Mouse (Mus musculus) lung, embryonic 14.5 days (tissue): ENCODE results near the gene Ptpn13. TPM values are rescaled to one million over a fixed set of nuclear protein-coding genes. Genes with fewer than 3 reads are reported as not detected.
A peak's percentile ranks its signal among the peaks of the same experiment; 100 is the strongest.

Experiments used
- ATAC-seq: fragments of 200-750 bp; cut with Nextera tagmentation; 2 replicates; pipeline ENCODE4 v1.8.0; 2017; ENCODE audit warnings: mild to moderate bottlenecking, moderate TSS enrichment, moderate library complexity; ENCODE audit not compliant: insufficient read depth
- DNase-seq: peaks from one replicate; pipeline ENCODE4 v3.0.0-alpha.2; 2015
- H3K27ac ChIP-seq: fragments of 300-500 bp; sonication (generic); 2 replicates; pipeline ENCODE4 v1.5.1; 2014; ENCODE audit warnings: low read depth, mild to moderate bottlenecking, moderate library complexity
- H3K27me3 ChIP-seq: fragments of 300-500 bp; sonication (generic); 2 replicates; pipeline ENCODE4 v1.6.1; 2014; ENCODE audit warnings: low read length, control low read depth; ENCODE audit not compliant: insufficient read depth
- H3K36me3 ChIP-seq: fragments of 300-500 bp; sonication (generic); 2 replicates; pipeline ENCODE4 v1.6.1; 2014; ENCODE audit warnings: control low read depth; ENCODE audit not compliant: insufficient read depth
- H3K4me1 ChIP-seq: fragments of 300-500 bp; sonication (generic); 2 replicates; pipeline ENCODE4 v1.6.1; 2014; ENCODE audit warnings: antibody characterized with exemption, control low read depth; ENCODE audit not compliant: insufficient read depth
- H3K4me2 ChIP-seq: fragments of 300-500 bp; sonication (generic); 2 replicates; pipeline ENCODE4 v1.6.1; 2014; ENCODE audit warnings: mild to moderate bottlenecking
- H3K4me3 ChIP-seq: fragments of 300-500 bp; sonication (generic); 2 replicates; pipeline ENCODE4 v1.5.1; 2014; ENCODE audit warnings: low read depth, low read length
- H3K9ac ChIP-seq: fragments of 300-500 bp; sonication (generic); 2 replicates; pipeline ENCODE4 v1.6.1; 2014
- H3K9me3 ChIP-seq: fragments of 300-500 bp; sonication (generic); 2 replicates; pipeline ENCODE4 v1.6.1; 2016; ENCODE audit warnings: low read depth, low read length, control low read depth
- CTCF ChIP-seq: IDR thresholded peaks from 2 replicates; pipeline ENCODE4 v1.5.1; 2016; ENCODE audit warnings: antibody characterized with exemption, low read depth
- WGBS: fragments of 180-500 bp; shearing (Covaris S2); extraction: QIAGEN DNeasy Blood & Tissue Kit; methylation state at CpG from one replicate; pipeline ENCODE4 v1.1.7; 2014; 5-methylcytosine and 5-hydroxymethylcytosine counted together
- polyA plus RNA-seq: library from polyadenylated mRNA; unstranded; fragments of >200 nt; fragmentation: Nextera tagmentation; extraction: Ambion mirVana; gene quantifications from 2 replicates; pipeline ENCODE4 v1.2.1, GENCODE M21; 2014

Ptpn13 gene
- polyA plus RNA-seq, 1 experiment from 2014 or later = 16.2 TPM

DNA sequence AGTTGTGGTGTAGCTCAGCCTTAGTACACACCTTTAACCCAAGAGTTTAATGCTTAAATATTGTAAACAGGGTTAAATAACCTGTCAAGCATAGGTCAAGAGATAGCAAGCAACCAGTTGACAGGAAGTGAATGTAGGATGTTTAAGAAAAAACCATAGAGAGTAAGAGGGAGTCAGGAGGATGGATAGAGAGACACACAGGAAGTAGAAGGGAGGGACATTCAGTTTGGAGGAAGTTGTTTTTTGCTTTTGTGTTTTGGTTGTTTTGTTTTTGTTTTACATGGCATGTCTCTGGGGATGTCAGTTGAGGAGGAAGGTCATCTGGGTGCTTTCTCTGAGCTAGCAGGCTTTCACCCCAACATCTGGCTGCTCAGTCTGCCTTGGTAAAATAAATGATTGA is 91.6 kb downstream of the Ptpn13 start:
- Histone ChIP-seq H3K4me1 (peaks cover 4% of the 10 kb centered on the region; the same call in 1 of the 2 replicates), H3K36me3 (no peaks in the 10 kb centered on the region), H3K27me3 (no peaks in the 10 kb centered on the region), H3K9ac (no peak overlapping the region), H3K4me3 (no peak overlapping the region), H3K4me2 (no peak overlapping the region), H3K9me3 (no peaks in the 10 kb centered on the region), H3K27ac (no peak overlapping the region)
- DNase-seq (no peak), ATAC-seq (no peak)
- TF ChIP-seq CTCF = no peak

DNA sequence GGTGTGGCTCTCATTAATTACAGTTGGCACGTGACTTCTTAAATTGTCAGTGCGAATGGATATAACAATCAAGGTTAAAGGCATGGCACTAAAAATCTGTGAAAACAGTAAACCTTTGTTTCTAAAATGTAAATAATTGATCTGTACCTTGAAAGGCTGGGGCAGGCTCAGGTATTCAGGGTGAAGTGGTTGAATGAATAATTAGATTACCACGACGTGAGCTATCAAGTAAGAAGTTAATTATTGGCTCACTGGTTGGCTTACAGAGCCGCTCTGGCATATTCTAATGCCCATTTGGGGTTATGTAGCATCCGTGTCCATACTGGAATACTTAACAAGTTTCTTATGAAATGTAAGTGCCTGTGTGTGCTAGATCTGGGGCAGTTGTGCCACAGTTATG is 92.6 kb downstream of the Ptpn13 start:
- H3K9ac ChIP-seq = no peak overlapping the region
- H3K27ac ChIP-seq = 0 out of 2 replicates have a peak overlapping the region, but pooled peaks have one; percentile 24
- H3K27me3 ChIP-seq = no peaks in the 10 kb centered on the region
- WGBS = 61% methylated on average over 6 of the region's 6 CpGs
- no peak overlapping the region for H3K4me2 ChIP-seq
- peaks cover 4% of the 10 kb centered on the region; the same call in 1 of the 2 replicates for H3K4me1 ChIP-seq
- H3K36me3 ChIP-seq = no peaks in the 10 kb centered on the region
- H3K4me3 ChIP-seq = no peak overlapping the region
- DNase-seq = peak; percentile 25
- no peak for ATAC-seq
- no peaks in the 10 kb centered on the region for H3K9me3 ChIP-seq
- no peak for TF ChIP-seq CTCF

DNA sequence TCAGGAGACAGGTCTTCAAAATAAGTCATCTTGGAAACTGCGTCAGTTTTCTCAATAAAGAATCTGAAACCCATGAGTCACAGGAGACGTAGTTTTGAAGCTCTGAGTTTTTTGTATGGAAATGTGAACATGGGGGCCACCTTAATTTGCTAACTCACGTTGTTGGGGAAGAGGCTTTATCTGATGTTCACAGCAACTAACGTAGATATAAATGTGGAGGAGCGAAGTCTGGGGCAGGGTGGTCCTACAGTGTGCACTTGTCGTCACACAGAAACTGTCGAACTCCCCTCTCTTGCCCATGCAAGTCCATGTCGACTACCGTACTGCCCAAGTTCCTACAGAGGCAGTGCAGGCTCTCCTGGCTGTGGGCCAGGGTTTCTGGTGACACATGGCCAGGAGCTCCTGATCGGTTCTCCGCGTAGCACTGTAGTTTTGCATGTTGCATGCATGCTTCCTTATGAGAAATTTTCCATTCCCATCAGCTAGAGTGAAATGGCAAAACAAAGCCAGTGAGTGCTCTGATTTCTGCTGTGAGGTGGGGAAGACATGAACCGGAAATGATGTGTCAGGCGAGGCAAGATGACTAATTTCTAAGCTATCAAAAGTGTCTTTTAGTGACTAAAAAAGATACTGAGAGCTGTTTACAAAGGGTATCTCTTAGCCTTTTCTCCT is 93.9 kb downstream of the Ptpn13 start:
- no peak overlapping the region for H3K27ac ChIP-seq
- H3K4me2 ChIP-seq = no peak overlapping the region
- DNase-seq (peak; percentile 81), ATAC-seq (peak; percentile 69)
- no peak overlapping the region for H3K9ac ChIP-seq
- no peaks in the 10 kb centered on the region for H3K27me3 ChIP-seq
- H3K9me3 ChIP-seq = no peaks in the 10 kb centered on the region
- 52% methylated on average over 14 of the region's 14 CpGs for WGBS
- no peaks in the 10 kb centered on the region for H3K36me3 ChIP-seq
- peaks cover 4% of the 10 kb centered on the region; the same call in 1 of the 2 replicates for H3K4me1 ChIP-seq
- TF ChIP-seq CTCF = no peak
- H3K4me3 ChIP-seq = no peak overlapping the region

DNA sequence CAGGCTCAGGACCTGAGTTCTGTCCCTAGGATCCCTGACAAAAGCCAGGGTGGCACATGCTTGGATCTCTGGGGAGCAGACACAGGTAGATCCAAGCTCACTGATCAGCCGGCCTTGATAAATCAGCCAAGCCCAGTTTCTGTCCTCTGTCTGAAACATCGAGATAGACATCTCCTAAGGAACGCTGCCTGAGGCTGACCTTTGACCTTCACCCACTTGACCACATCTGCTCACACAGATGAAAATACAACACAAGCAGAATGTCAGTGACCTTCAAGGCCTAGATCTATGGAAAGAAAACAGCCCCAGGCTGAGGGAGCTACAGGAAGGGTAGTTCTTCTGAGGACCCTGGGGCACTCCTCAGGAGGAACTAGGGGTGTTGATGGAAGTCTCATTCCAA is 97.4 kb downstream of the Ptpn13 start:
- 24% methylated on average over 3 of the region's 3 CpGs for WGBS
- no peak overlapping the region for H3K4me3 ChIP-seq
- no peaks in the 10 kb centered on the region for H3K27me3 ChIP-seq
- DNase-seq (no peak), ATAC-seq (no peak)
- H3K36me3 ChIP-seq = no peaks in the 10 kb centered on the region
- H3K27ac ChIP-seq = no peak overlapping the region
- H3K9ac ChIP-seq = no peak overlapping the region
- no peaks in the 10 kb centered on the region for H3K9me3 ChIP-seq
- H3K4me2 ChIP-seq = no peak overlapping the region
- H3K4me1 ChIP-seq = peaks cover 2% of the 10 kb centered on the region; the same call in 1 of the 2 replicates
- no peak for TF ChIP-seq CTCF

DNA sequence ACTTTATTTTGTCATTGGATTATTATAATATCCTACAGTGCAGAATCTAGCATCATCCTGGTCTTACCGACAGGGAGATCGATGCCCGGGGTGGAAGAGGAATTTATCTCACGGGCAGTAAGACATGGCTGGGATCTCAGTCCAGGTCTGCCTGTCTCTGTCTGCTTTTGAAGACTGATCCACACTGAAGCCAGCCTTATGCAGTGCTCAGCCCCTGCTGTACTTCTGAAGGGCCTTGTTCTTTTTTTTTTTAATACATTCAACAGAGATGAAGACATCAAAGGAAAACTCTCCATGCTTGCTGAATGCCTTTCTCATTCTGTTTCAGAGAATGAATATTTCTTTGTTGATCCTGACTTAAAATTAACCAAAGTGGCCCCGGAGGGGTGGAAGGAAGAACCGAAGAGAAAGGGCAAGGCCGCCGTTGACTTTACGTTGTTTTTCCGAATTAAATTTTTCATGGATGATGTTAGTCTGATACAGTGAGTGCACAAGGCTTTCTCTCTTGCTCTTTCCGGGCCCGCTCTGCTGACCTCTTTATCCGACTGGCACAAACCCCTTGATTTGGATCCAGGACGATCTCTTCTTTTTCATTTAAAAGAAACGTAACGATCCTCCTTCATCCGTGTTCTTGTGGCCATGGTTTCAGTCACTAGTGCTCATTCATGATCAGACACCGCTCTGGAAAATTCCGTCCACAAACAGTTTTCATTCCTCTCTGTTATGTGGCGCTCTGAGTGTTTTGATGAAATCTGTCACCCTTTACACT is 101.9 kb downstream of the Ptpn13 start:
- 78% methylated on average over 20 of the region's 20 CpGs for WGBS
- no peak for TF ChIP-seq CTCF
- Histone ChIP-seq H3K27me3 (no peaks in the 10 kb centered on the region), H3K9ac (no peak overlapping the region), H3K9me3 (no peaks in the 10 kb centered on the region), H3K4me3 (no peak overlapping the region), H3K36me3 (0 out of 2 replicates have a peak, but pooled peaks cover 12% of the 10 kb centered on the region), H3K4me2 (no peak overlapping the region), H3K27ac (peak overlapping the region; percentile 50; the same call in 1 of the 2 replicates), H3K4me1 (no peaks in the 10 kb centered on the region; the same call in 1 of the 2 replicates)
- DNase-seq (no peak), ATAC-seq (no peak; the same call in 1 of the 2 replicates)

DNA sequence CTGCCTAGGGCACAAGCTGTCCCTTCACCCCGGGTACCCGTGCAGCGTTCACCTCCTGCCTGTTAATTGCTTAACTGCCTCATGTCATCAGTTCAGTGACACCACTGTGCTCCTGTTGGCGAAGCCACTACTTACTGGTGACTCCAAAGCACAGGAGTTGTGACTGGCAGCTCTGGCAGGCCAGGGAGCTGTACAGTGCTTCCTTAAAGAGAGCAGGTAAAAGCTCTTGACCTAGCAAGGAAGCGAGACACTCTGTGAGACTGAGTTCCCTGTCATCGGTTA is 102.4 kb downstream of the Ptpn13 start:
- H3K27ac ChIP-seq = peak overlapping the region; percentile 50; the same call in 1 of the 2 replicates
- ATAC-seq (no peak), DNase-seq (no peak)
- no peaks in the 10 kb centered on the region for H3K9me3 ChIP-seq
- no peak overlapping the region for H3K4me3 ChIP-seq
- H3K4me2 ChIP-seq = no peak overlapping the region
- H3K9ac ChIP-seq = no peak overlapping the region
- WGBS = 68% methylated on average over 6 of the region's 6 CpGs
- H3K36me3 ChIP-seq = 0 out of 2 replicates have a peak, but pooled peaks cover 12% of the 10 kb centered on the region
- no peaks in the 10 kb centered on the region; the same call in 1 of the 2 replicates for H3K4me1 ChIP-seq
- no peaks in the 10 kb centered on the region for H3K27me3 ChIP-seq
- no peak for TF ChIP-seq CTCF

DNA sequence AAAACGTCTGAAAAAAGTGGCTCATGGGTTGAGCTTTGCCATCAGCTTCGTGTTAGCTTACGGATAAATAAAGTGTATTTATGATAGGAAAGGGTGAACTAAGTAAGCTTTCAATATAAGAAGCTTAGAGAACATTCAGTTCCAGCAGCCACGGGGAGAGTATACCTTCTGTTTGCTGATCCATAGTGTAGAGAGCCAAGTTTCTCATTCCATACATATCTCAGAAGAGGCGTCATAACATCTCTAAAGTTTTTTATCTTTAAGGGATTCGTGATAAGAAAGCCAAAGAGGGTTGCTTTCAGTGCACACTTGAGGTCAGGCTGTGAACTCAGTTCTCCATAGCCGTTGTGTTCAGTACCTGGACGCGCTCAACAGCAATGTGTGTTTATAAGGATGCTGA is 105.2 kb downstream of the Ptpn13 start:
- 54% methylated on average over 9 of the region's 9 CpGs for WGBS
- Histone ChIP-seq H3K9ac (no peak overlapping the region), H3K4me1 (no peaks in the 10 kb centered on the region), H3K9me3 (no peaks in the 10 kb centered on the region), H3K4me3 (no peak overlapping the region), H3K27ac (no peak overlapping the region), H3K27me3 (no peaks in the 10 kb centered on the region), H3K4me2 (no peak overlapping the region), H3K36me3 (peaks cover 21% of the 10 kb centered on the region; the same call in 1 of the 2 replicates)
- ATAC-seq (no peak), DNase-seq (no peak)
- no peak for TF ChIP-seq CTCF
